Mouse (Mus musculus): Measurements from ENCODE around the gene Josd1.

- TF ChIP-seq MAFK (IDR thresholded peaks at IDR 0.05; ENCODE audit: insufficient read depth, low read depth, low read length) (no peak), ZNF384 (IDR thresholded peaks at IDR 0.05; ENCODE audit: low read depth, low read length) (no peak)
Measured at GRCm38 (mm10) chr15:79684616-79685015, 3.1 kb downstream of the Josd1 start.
